Mouse (Mus musculus): ENCODE results near the gene Ttc26. TPM values are rescaled to one million over a fixed set of nuclear protein-coding genes. Genes with fewer than 3 reads are reported as not detected.
"Not testable (repeated sequence)": the region's sequence is repeated elsewhere in the genome, so short reads cannot be mapped to it uniquely, and the experiment has no call there.

The Ttc26 gene
- polyA plus RNA-seq, 1 experiment from 2014 or later, result 4.6 TPM

GRCm38 (mm10) chr6:38361065-38361464, 20.2 kb upstream of the Ttc26 start:
- Histone ChIP-seq H3K36me3 (ENCODE audit: control insufficient read depth, insufficient read depth, low read length) (no peaks in the 10 kb centered on the region), H3K9ac (ENCODE audit: low read depth, low read length) (no peak overlapping the region), H3K4me3 (ENCODE audit: low read length) (no peak overlapping the region), H3K4me2 (ENCODE audit: low read length) (no peak overlapping the region), H3K27ac (ENCODE audit: low read depth, low read length) (no peak overlapping the region), H3K27me3 (replicated peaks; ENCODE audit: control insufficient read depth, insufficient read depth, low read length) (peaks cover 5% of the 10 kb centered on the region), H3K4me1 (ENCODE audit: control insufficient read depth, insufficient read depth, low read depth, low read length) (no peaks in the 10 kb centered on the region), H3K9me3 (ENCODE audit: control insufficient read depth, low read length) (no peaks in the 10 kb centered on the region)
- WGBS, result 85% methylated on average over 4 of the region's 4 CpGs
- no peak for ATAC-seq

GRCm38 (mm10) chr6:38361937-38362336, 19.3 kb upstream of the Ttc26 start:
- whole genome bisulfite sequencing, result 65% methylated on average over 1 of the region's 1 CpGs
- H3K4me3 ChIP-seq (ENCODE audit: low read length), result no peak overlapping the region
- no peaks in the 10 kb centered on the region for H3K36me3 ChIP-seq (ENCODE audit: control insufficient read depth, insufficient read depth, low read length)

GRCm38 (mm10) chr6:38363370-38363769, 17.9 kb upstream of the Ttc26 start:
- Histone ChIP-seq H3K27me3 (replicated peaks; ENCODE audit: control insufficient read depth, insufficient read depth, low read length) (no peaks in the 10 kb centered on the region), H3K27ac (ENCODE audit: low read depth, low read length) (no peak overlapping the region), H3K4me2 (ENCODE audit: low read length) (no peak overlapping the region), H3K36me3 (ENCODE audit: control insufficient read depth, insufficient read depth, low read length) (no peaks in the 10 kb centered on the region), H3K9ac (ENCODE audit: low read depth, low read length) (no peak overlapping the region), H3K9me3 (ENCODE audit: control insufficient read depth, low read length) (no peaks in the 10 kb centered on the region), H3K4me1 (ENCODE audit: control insufficient read depth, insufficient read depth, low read depth, low read length) (no peaks in the 10 kb centered on the region), H3K4me3 (ENCODE audit: low read length) (no peak overlapping the region)
- 62% methylated on average over 4 of the region's 4 CpGs for WGBS
- no peak for ATAC-seq

More at GRCm38 (mm10) chr6:38361937-38362336, 19.3 kb upstream of the Ttc26 start:
- no peaks in the 10 kb centered on the region for H3K9me3 ChIP-seq (ENCODE audit: control insufficient read depth, low read length)
- no peak overlapping the region for H3K27ac ChIP-seq (ENCODE audit: low read depth, low read length)
- no peak overlapping the region for H3K4me2 ChIP-seq (ENCODE audit: low read length)
- H3K9ac ChIP-seq (ENCODE audit: low read depth, low read length), result no peak overlapping the region
- no peaks in the 10 kb centered on the region for H3K4me1 ChIP-seq (ENCODE audit: control insufficient read depth, insufficient read depth, low read depth, low read length)
- H3K27me3 ChIP-seq (replicated peaks; ENCODE audit: control insufficient read depth, insufficient read depth, low read length), result no peaks in the 10 kb centered on the region
- ATAC-seq, result no peak

- H3K27me3 ChIP-seq (replicated peaks; ENCODE audit: control insufficient read depth, insufficient read depth, low read length), result no peaks in the 10 kb centered on the region
- ATAC-seq, result no peak
- no peaks in the 10 kb centered on the region for H3K4me1 ChIP-seq (ENCODE audit: control insufficient read depth, insufficient read depth, low read depth, low read length)
- no peak overlapping the region for H3K9ac ChIP-seq (ENCODE audit: low read depth, low read length)
- no peak overlapping the region for H3K27ac ChIP-seq (ENCODE audit: low read depth, low read length)
- H3K36me3 ChIP-seq (ENCODE audit: control insufficient read depth, insufficient read depth, low read length), result no peaks in the 10 kb centered on the region
- no peak overlapping the region for H3K4me3 ChIP-seq (ENCODE audit: low read length)
- H3K4me2 ChIP-seq (ENCODE audit: low read length), result no peak overlapping the region
- no peaks in the 10 kb centered on the region for H3K9me3 ChIP-seq (ENCODE audit: control insufficient read depth, low read length)
Measured at GRCm38 (mm10) chr6:38364121-38364520, 17.1 kb upstream of the Ttc26 start.

- H3K27ac ChIP-seq (ENCODE audit: low read depth, low read length), result no peak overlapping the region
- ATAC-seq, result no peak
- no peaks in the 10 kb centered on the region for H3K4me1 ChIP-seq (ENCODE audit: control insufficient read depth, insufficient read depth, low read depth, low read length)
- no peak overlapping the region for H3K9ac ChIP-seq (ENCODE audit: low read depth, low read length)
- 0 out of 2 replicates have a peak, but pooled peaks cover 4% of the 10 kb centered on the region for H3K9me3 ChIP-seq (ENCODE audit: control insufficient read depth, low read length)
- H3K4me2 ChIP-seq (ENCODE audit: low read length), result no peak overlapping the region
- no peaks in the 10 kb centered on the region for H3K36me3 ChIP-seq (ENCODE audit: control insufficient read depth, insufficient read depth, low read length)
- WGBS, result 77% methylated on average over 3 of the region's 3 CpGs
- H3K4me3 ChIP-seq (ENCODE audit: low read length), result no peak overlapping the region
- H3K27me3 ChIP-seq (replicated peaks; ENCODE audit: control insufficient read depth, insufficient read depth, low read length), result no peaks in the 10 kb centered on the region
Measured at GRCm38 (mm10) chr6:38369945-38370344, 11.3 kb upstream of the Ttc26 start.

GRCm38 (mm10) chr6:38374271-38374670, 7.0 kb upstream of the Ttc26 start:
- H3K4me1 ChIP-seq (ENCODE audit: control insufficient read depth, insufficient read depth, low read depth, low read length), result no peaks in the 10 kb centered on the region
- no peaks in the 10 kb centered on the region for H3K36me3 ChIP-seq (ENCODE audit: control insufficient read depth, insufficient read depth, low read length)
- WGBS, result 78% methylated on average over 1 of the region's 1 CpGs
- no peak overlapping the region for H3K9ac ChIP-seq (ENCODE audit: low read depth, low read length)
- H3K27ac ChIP-seq (ENCODE audit: low read depth, low read length), result no peak overlapping the region
- H3K9me3 ChIP-seq (ENCODE audit: control insufficient read depth, low read length), result 0 out of 2 replicates have a peak, but pooled peaks cover 4% of the 10 kb centered on the region
- no peak for ATAC-seq
- H3K4me2 ChIP-seq (ENCODE audit: low read length), result no peak overlapping the region
- H3K27me3 ChIP-seq (replicated peaks; ENCODE audit: control insufficient read depth, insufficient read depth, low read length), result no peaks in the 10 kb centered on the region
- no peak overlapping the region for H3K4me3 ChIP-seq (ENCODE audit: low read length)

GRCm38 (mm10) chr6:38380764-38381128, 523 bp upstream of the Ttc26 start:
- peak overlapping the region; percentile 79 for H3K27ac ChIP-seq (ENCODE audit: low read depth, low read length)
- peaks cover 1% of the 10 kb centered on the region; the same call in 1 of the 2 replicates for H3K36me3 ChIP-seq (ENCODE audit: control insufficient read depth, insufficient read depth, low read length)
- H3K4me3 ChIP-seq (ENCODE audit: low read length), result peak overlapping the region; percentile 71
- 0 out of 2 replicates have a peak, but pooled peaks have one; percentile 6 for ATAC-seq
- H3K9me3 ChIP-seq (ENCODE audit: control insufficient read depth, low read length), result no peaks in the 10 kb centered on the region
- 3% methylated on average over 4 of the region's 4 CpGs for WGBS
- no peaks in the 10 kb centered on the region for H3K27me3 ChIP-seq (replicated peaks; ENCODE audit: control insufficient read depth, insufficient read depth, low read length)
- peak overlapping the region; percentile 75 for H3K9ac ChIP-seq (ENCODE audit: low read depth, low read length)
- H3K4me2 ChIP-seq (ENCODE audit: low read length), result peak overlapping the region; percentile 85
- peaks cover 6% of the 10 kb centered on the region for H3K4me1 ChIP-seq (ENCODE audit: control insufficient read depth, insufficient read depth, low read depth, low read length)

GRCm38 (mm10) chr6:38389671-38390070, 8.4 kb downstream of the Ttc26 start:
- Histone ChIP-seq H3K27me3 (replicated peaks; ENCODE audit: control insufficient read depth, insufficient read depth, low read length) (no peaks in the 10 kb centered on the region), H3K27ac (ENCODE audit: low read depth, low read length) (no peak overlapping the region), H3K9ac (ENCODE audit: low read depth, low read length) (no peak overlapping the region), H3K4me3 (ENCODE audit: low read length) (no peak overlapping the region), H3K36me3 (ENCODE audit: control insufficient read depth, insufficient read depth, low read length) (peaks cover 7% of the 10 kb centered on the region), H3K4me1 (ENCODE audit: control insufficient read depth, insufficient read depth, low read depth, low read length) (no peaks in the 10 kb centered on the region), H3K4me2 (ENCODE audit: low read length) (no peak overlapping the region), H3K9me3 (ENCODE audit: control insufficient read depth, low read length) (no peaks in the 10 kb centered on the region)
- 71% methylated on average over 3 of the region's 3 CpGs for WGBS
- no peak for ATAC-seq

GRCm38 (mm10) chr6:38432457-38432856, 51.2 kb downstream of the Ttc26 start:
- H3K27ac ChIP-seq (ENCODE audit: low read depth, low read length); H3K9ac ChIP-seq (ENCODE audit: low read depth, low read length): not testable (repeated sequence)

More at GRCm38 (mm10) chr6:38432457-38432856, 51.2 kb downstream of the Ttc26 start:
- 78% methylated on average over 5 of the region's 5 CpGs for WGBS
- peak overlapping the region; percentile 62 for H3K4me2 ChIP-seq (ENCODE audit: low read length)
- not testable (repeated sequence) for H3K9me3 ChIP-seq (ENCODE audit: control insufficient read depth, low read length); H3K27me3 ChIP-seq (replicated peaks; ENCODE audit: control insufficient read depth, insufficient read depth, low read length); ATAC-seq; H3K36me3 ChIP-seq (ENCODE audit: control insufficient read depth, insufficient read depth, low read length)
- peaks cover 12% of the 10 kb centered on the region for H3K4me1 ChIP-seq (ENCODE audit: control insufficient read depth, insufficient read depth, low read depth, low read length)
- peak overlapping the region; percentile 99; the same call in 1 of the 2 replicates for H3K4me3 ChIP-seq (ENCODE audit: low read length)
